Mouse (Mus musculus): ENCODE data around the gene Gnl2. TPM values are rescaled to one million over a fixed set of nuclear protein-coding genes. Genes with fewer than 3 reads are reported as not detected.

Gnl2 gene
- 10 to 100 TPM; 80.5 to 88.2 TPM for total RNA-seq (2023)

DNA sequence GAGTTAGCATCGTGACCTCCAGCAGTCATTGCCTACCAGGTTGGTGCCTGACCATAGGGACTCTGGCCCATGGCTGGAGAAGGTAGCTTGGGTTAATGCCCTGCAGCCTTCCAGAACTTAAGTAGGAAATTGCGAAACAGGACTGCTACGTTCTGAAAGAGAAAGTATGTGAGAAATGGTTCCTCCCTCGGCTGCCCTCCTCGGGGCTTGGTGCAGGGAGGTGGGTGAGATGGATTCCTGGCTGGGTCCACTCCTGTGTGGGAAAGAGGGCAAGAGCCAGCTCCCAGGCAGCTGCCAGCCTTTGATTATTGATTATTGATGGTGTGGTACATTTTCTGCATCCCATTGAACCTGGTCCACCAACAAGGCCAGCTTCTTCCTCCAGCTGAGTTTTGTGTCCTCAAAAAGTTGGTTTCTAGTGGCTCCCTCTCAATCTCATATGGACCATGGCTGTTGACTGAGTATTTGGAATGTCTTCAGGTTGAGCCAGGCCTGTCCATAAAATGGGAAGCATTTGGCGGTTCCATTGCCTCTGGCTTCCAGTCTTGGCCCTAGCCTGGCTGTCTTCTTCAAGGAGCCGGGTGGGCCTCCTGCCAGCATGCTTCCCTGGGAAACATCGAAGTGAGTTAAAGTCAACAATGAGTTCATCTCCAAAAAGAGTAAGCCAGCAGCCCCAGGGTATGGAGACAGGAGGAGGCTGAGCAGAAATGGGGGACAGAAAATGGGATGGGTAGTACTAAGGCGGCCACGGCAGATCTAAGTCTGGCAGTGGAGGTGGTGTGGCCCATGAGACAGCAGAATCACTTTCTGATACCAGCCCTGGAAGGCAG lies at the start of gene Gnl2:
Gene Gnl2 (plus strand): TSS at position 780 of the 830 bp plus-strand sequence.

DNA sequence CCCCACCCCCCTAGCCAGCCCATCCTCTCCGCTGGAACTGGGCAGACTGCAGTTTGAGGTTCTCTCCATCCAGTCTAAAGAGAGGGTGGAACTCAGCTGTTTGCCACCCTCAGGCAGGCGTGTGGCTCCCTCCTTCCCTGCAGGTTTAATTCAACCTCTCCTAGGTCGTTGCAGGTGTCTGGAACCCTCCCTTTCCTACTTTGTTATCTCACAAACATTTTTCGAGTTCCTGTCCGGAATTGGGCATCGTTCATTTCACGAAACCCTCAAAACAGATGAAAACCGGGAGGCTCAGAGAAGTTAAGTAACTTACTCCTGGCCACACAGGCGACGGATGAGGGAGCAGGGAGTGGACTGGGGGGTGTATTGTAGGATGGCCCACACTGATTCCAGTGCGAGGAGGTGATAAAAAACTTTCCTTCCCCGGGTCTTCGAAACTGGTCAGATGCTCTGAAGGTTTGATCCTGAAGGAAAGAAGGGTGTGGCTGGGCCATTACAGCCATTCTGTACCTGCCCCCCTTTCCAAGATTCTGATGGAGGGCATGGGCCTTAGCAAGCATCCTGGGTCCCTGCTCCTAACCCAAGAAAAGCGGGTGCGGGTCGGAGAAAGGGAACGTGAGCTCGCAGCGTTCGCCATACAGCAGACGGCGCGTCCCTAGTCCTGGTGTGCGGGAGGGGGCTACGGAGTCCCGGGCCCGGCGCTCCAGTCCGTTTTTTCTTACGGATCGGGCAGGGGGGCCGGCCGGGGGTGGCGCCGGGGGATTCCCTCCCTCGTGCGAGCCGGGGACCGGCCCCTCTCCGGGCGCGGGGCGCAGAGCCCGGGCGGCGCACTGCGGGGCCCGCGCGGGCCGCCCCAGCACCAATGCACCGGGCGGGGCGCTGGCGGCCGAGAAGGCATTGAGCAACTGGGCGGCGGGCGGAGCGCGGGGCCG lies 30.4 kb upstream of the Gnl2 start, which contains the start of gene Rspo1:
Gene Rspo1 (plus strand): TSS at position 760 of the 932 bp plus-strand sequence.

GRCm38 (mm10) chr4:125065517-125066307 lies 49.3 kb downstream of the Gnl2 start, which contains the start of gene Dnali1:
TSS of gene Dnali1 (minus strand) at chr4:125065703.

DNA sequence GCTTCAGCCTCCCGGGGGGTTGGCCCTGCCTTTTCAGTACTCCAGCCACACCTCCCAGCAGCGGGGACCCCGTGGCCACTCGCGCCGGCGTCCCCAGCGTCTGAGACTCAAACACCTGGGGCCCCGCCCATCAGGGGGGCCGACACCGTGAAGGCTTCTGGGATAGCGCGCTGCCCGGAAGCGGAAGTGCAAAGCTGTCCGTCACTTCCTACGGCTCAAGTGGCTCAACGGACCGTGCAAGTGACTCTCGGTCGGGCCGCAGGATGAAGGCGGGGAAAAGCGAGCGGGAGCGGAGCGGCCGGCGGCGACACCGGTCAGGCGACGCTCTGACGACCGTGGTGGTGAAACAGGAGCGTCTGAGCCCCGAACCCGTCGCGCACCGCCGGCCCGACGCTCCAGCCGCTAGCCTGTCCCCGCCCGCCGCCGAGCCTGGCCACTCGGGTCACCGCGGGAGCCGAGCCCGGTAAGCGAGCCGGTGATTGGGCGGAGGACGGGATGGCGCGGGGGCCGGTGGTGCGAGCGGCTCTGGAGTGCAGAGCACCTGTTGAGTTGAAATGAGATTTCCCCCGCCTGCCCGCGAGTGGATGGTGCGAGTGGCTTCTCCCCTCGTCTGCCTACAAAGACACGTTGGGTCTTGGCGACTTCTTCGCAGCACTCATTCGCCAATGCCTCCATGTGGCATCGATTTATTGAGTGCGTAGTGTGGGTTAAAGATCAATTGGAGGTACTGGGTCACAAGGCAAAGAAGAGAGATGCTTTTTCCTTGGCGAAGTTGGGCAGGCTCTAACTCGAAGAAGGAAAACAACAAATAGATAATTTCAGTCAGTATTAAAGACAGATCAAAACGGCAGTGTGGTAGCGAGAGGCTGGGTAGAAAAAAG lies 50.3 kb downstream of the Gnl2 start, which contains the start of gene Snip1:
Gene Snip1 (plus strand): TSS at position 183 of the 881 bp plus-strand sequence.

GRCm38 (mm10) chr4:125084403-125085345 lies 68.3 kb downstream of the Gnl2 start, which contains the start of gene Meaf6:
TSS of gene Meaf6 (plus strand) at chr4:125085134.

Other genes starting within 250 kb of the Gnl2 start
- gene Mtf1, start 214.5 kb upstream of the Gnl2 start, total RNA-seq (2023): 10 to 100 TPM; 41.4 to 41.7 TPM
- 100 to 1,000 TPM; 123 to 124 TPM for gene Yrdc, start 165.9 kb upstream of the Gnl2 start, total RNA-seq (2023)
- gene 1110065P20Rik, start 165.4 kb upstream of the Gnl2 start, total RNA-seq (2023): 10 to 100 TPM; 14.8 to 15.2 TPM
- 1 to 10 TPM in 1 of 2 experiments, under 1 TPM in 1; 0.47 to 1.1 TPM for gene Maneal, start 154.4 kb upstream of the Gnl2 start, total RNA-seq (2023)
- gene Epha10, start 135.7 kb upstream of the Gnl2 start, total RNA-seq (2023): not detected
- 10 to 100 TPM; 20.7 to 29.8 TPM for gene 9930104L06Rik, start 79.5 kb upstream of the Gnl2 start, total RNA-seq (2023)
- 1 to 10 TPM; 3.3 to 5.9 TPM for gene Cdca8, start 77.3 kb upstream of the Gnl2 start, total RNA-seq (2023)
- not detected for gene Rspo1, start 30.2 kb upstream of the Gnl2 start, total RNA-seq (2023)
- not detected for gene Dnali1, start 49.1 kb downstream of the Gnl2 start, total RNA-seq (2023)
- 10 to 100 TPM; 29.6 to 42.9 TPM for gene Snip1, start 50.1 kb downstream of the Gnl2 start, total RNA-seq (2023)
- 10 to 100 TPM; 49.7 to 59.8 TPM for gene Meaf6, start 68.5 kb downstream of the Gnl2 start, total RNA-seq (2023)
- gene Zc3h12a, start 111.3 kb downstream of the Gnl2 start, total RNA-seq (2023): 100 to 1,000 TPM; 296 to 321 TPM

Measured in B cell, adult 67 days (primary cell).